Mouse (Mus musculus): ENCODE results near the gene Naaladl1. TPM values are rescaled to one million over a fixed set of nuclear protein-coding genes. Genes with fewer than 3 reads are reported as not detected.

The Naaladl1 gene
- polyA plus RNA-seq, 1 experiment from 2014 or later = not detected

Other genes with a start within 250 kb of the Naaladl1 start
- gene Frmd8, start 230.5 kb upstream of the Naaladl1 start, polyA plus RNA-seq (2018) = 8.1 to 26.2 TPM (median 19.8 TPM) in 3 replicates
- 44.6 to 74.8 TPM (median 53.2 TPM) in 3 replicates for gene Slc25a45, start 228.0 kb upstream of the Naaladl1 start, polyA plus RNA-seq (2018)
- 0.16 to 0.59 TPM (median 0.16 TPM) in 3 replicates for gene Tigd3, start 211.6 kb upstream of the Naaladl1 start, polyA plus RNA-seq (2018)
- gene Dpf2, start 192.8 kb upstream of the Naaladl1 start, polyA plus RNA-seq (2018) = 53.9 to 215 TPM (median 57.4 TPM) in 3 replicates
- 1.2 to 3.4 TPM (median 1.7 TPM) in 3 replicates for gene Cdc42ep2, start 181.0 kb upstream of the Naaladl1 start, polyA plus RNA-seq (2018)
- gene Pola2, start 141.6 kb upstream of the Naaladl1 start, polyA plus RNA-seq (2018) = 14.2 to 24.9 TPM (median 20.1 TPM) in 3 replicates
- not detected in 3 replicates for gene Slc22a20, start 119.6 kb upstream of the Naaladl1 start, polyA plus RNA-seq (2018)
- gene Capn1, start 89.9 kb upstream of the Naaladl1 start, polyA plus RNA-seq (2018) = 49.5 to 59.9 TPM (median 56.3 TPM) in 3 replicates
- gene Syvn1, start 59.2 kb upstream of the Naaladl1 start, polyA plus RNA-seq (2018) = 32.9 to 40.2 TPM (median 33.2 TPM) in 3 replicates
- gene Mrpl49, start 48.0 kb upstream of the Naaladl1 start, polyA plus RNA-seq (2018) = 21.9 to 37.4 TPM (median 33.3 TPM) in 3 replicates
- gene Fau, start 47.9 kb upstream of the Naaladl1 start, polyA plus RNA-seq (2018) = 767 to 1,640 TPM (median 1,335 TPM) in 3 replicates
- gene Znhit2, start 44.6 kb upstream of the Naaladl1 start, polyA plus RNA-seq (2018) = 4.0 to 21.8 TPM (median 18.1 TPM) in 3 replicates
- 4.6 to 21.1 TPM (median 17.5 TPM) in 3 replicates for gene Tm7sf2, start 37.4 kb upstream of the Naaladl1 start, polyA plus RNA-seq (2018)
- 20.2 to 48.8 TPM (median 37.7 TPM) in 3 replicates for gene Vps51, start 28.6 kb upstream of the Naaladl1 start, polyA plus RNA-seq (2018)
- not detected in 3 replicates for gene Tmem262, start 25.7 kb upstream of the Naaladl1 start, polyA plus RNA-seq (2018)
- 0.26 TPM in 1 of 3 replicates, not detected in the others for gene Gm28374, start 23.5 kb upstream of the Naaladl1 start, polyA plus RNA-seq (2018)
- gene Zfpl1, start 20.8 kb upstream of the Naaladl1 start, polyA plus RNA-seq (2018) = 28.7 to 39.1 TPM (median 33.7 TPM) in 3 replicates
- 1.4 to 7.1 TPM (median 2.5 TPM) in 3 replicates for gene Cdca5, start 20.8 kb upstream of the Naaladl1 start, polyA plus RNA-seq (2018)
- gene AC131692.1, start 11.4 kb upstream of the Naaladl1 start, polyA plus RNA-seq (2018) = 0.29 TPM in 1 of 3 replicates, not detected in the others
- 1.4 to 11.0 TPM (median 6.6 TPM) in 3 replicates for gene Sac3d1, start 12.9 kb downstream of the Naaladl1 start, polyA plus RNA-seq (2018)
- 28.8 to 41.8 TPM (median 33.8 TPM) in 3 replicates for gene Snx15, start 22.5 kb downstream of the Naaladl1 start, polyA plus RNA-seq (2018)
- gene Batf2, start 35.2 kb downstream of the Naaladl1 start, polyA plus RNA-seq (2018) = 5.7 to 15.6 TPM (median 5.9 TPM) in 3 replicates
- 24.6 to 32.9 TPM (median 27.4 TPM) in 3 replicates for gene Arl2, start 35.8 kb downstream of the Naaladl1 start, polyA plus RNA-seq (2018)
- gene Majin, start 78.6 kb downstream of the Naaladl1 start, polyA plus RNA-seq (2018) = 0.11 TPM in 1 of 3 replicates, not detected in the others
- gene Gpha2, start 120.6 kb downstream of the Naaladl1 start, polyA plus RNA-seq (2018) = not detected in 3 replicates
- gene Ppp2r5b, start 130.1 kb downstream of the Naaladl1 start, polyA plus RNA-seq (2018) = 11.2 to 16.0 TPM (median 14.6 TPM) in 3 replicates
- 8.9 to 17.0 TPM (median 9.9 TPM) in 3 replicates for gene Atg2a, start 135.9 kb downstream of the Naaladl1 start, polyA plus RNA-seq (2018)
- gene Ehd1, start 170.9 kb downstream of the Naaladl1 start, polyA plus RNA-seq (2018) = 42.9 to 146 TPM (median 81.6 TPM) in 3 replicates
- gene Cdc42bpg, start 200.7 kb downstream of the Naaladl1 start, polyA plus RNA-seq (2018) = 1.3 to 3.5 TPM (median 2.8 TPM) in 3 replicates
- 16.4 to 22.0 TPM (median 21.4 TPM) in 3 replicates for gene Men1, start 229.2 kb downstream of the Naaladl1 start, polyA plus RNA-seq (2018)
- 6.8 to 15.8 TPM (median 8.5 TPM) in 3 replicates for gene Map4k2, start 235.4 kb downstream of the Naaladl1 start, polyA plus RNA-seq (2018)

Data from macrophage (primary cell).